Mouse (Mus musculus): ENCODE data around the gene Abhd14b.

Gene Abhd14b

GRCm38 (mm10) chr9:106460401-106461025, 13.3 kb downstream of the Abhd14b start:
- DNase-seq = no peak

GRCm38 (mm10) chr9:106461026-106461415, 13.8 kb downstream of the Abhd14b start:
- no peak for DNase-seq

GRCm38 (mm10) chr9:106461641-106462429, 14.6 kb downstream of the Abhd14b start:
- no peak for DNase-seq

- no peak for DNase-seq
Measured at GRCm38 (mm10) chr9:106462430-106462800, 15.2 kb downstream of the Abhd14b start.

GRCm38 (mm10) chr9:106463122-106464063, 16.1 kb downstream of the Abhd14b start:
- DNase-seq = no peak

GRCm38 (mm10) chr9:106464751-106465541, 17.7 kb downstream of the Abhd14b start:
- DNase-seq = peak; percentile 81

- DNase-seq = peak; percentile 91
Measured at GRCm38 (mm10) chr9:106465571-106466200, 18.4 kb downstream of the Abhd14b start, which contains the start of gene Gpr62. Gene Gpr62, minus strand, starts transcription at chr9:106465938.

GRCm38 (mm10) chr9:106466721-106467120, 19.5 kb downstream of the Abhd14b start:
- no peak for DNase-seq

GRCm38 (mm10) chr9:106467746-106468145, 20.5 kb downstream of the Abhd14b start:
- no peak for DNase-seq

GRCm38 (mm10) chr9:106469317-106469716, 22.1 kb downstream of the Abhd14b start:
- no peak for DNase-seq

GRCm38 (mm10) chr9:106469776-106470175, 22.5 kb downstream of the Abhd14b start:
- DNase-seq = no peak

- DNase-seq = peak; percentile 17
Measured at GRCm38 (mm10) chr9:106470991-106471750, 23.9 kb downstream of the Abhd14b start.

GRCm38 (mm10) chr9:106471892-106472291, 24.6 kb downstream of the Abhd14b start:
- DNase-seq = peak; percentile 51

GRCm38 (mm10) chr9:106472321-106472720, 25.1 kb downstream of the Abhd14b start:
- DNase-seq = peak; percentile 33

GRCm38 (mm10) chr9:106473081-106473752, 26.0 kb downstream of the Abhd14b start:
- peak; percentile 14 for DNase-seq

- peak; percentile 17 for DNase-seq
Measured at GRCm38 (mm10) chr9:106473753-106474105, 26.5 kb downstream of the Abhd14b start.

GRCm38 (mm10) chr9:106474456-106474855, 27.2 kb downstream of the Abhd14b start:
- peak; percentile 52 for DNase-seq

GRCm38 (mm10) chr9:106475046-106475445, 27.8 kb downstream of the Abhd14b start:
- DNase-seq = peak; percentile 32

GRCm38 (mm10) chr9:106475663-106476001, 28.4 kb downstream of the Abhd14b start, which contains the start of gene Rrp9:
Gene Rrp9, plus strand, starts transcription at chr9:106475963.
- peak; percentile 5 for DNase-seq
